Comparison of ENCODE assay signal across 8 mouse cellular contexts in the genomic region with DNA sequence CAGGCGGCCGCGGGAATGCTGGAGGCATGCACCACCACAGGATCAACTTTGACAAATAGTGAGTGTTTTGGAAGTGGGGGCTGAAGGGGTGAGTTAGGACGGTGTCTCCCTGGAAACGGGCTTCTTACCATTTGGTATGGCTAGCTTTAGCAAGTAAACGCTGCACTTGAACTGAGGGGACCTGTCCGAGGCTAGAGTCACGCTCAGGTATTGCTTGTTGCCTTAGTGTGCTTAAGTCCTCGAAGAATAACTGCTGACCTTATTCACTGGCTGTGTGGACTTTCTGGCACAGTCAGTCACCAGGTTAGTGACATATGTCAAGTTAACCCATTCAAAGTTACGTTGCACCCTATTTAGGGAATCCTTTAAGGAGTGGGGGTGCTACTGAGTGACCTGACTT. TPM values are rescaled to one million over a fixed set of nuclear protein-coding genes. Genes with fewer than 3 reads are reported as not detected.
A peak's percentile ranks its signal among the peaks of the same experiment; 100 is the strongest.
DNase-seq lines count a peak whose midpoint lies in the region; ATAC-seq and TF ChIP-seq lines count a peak whose summit lies in the region.

No protein-coding gene starts in this region.

- H3K4me3 ChIP-seq in kidney, embryonic 15.5 days (replicated peaks) = peak overlapping the region; percentile 93
- H3K4me3 ChIP-seq in hindbrain, embryonic 14.5 days (replicated peaks; ENCODE audit: low read length) = peak overlapping the region; percentile 72
- peak overlapping the region; percentile 94 for H3K4me3 ChIP-seq in midbrain, postnatal 0 days (ENCODE audit: low read depth, low read length)

- H3K4me2 ChIP-seq in kidney, embryonic 15.5 days = peak overlapping the region; percentile 89
- peak overlapping the region; percentile 95 for H3K4me2 ChIP-seq in hindbrain, embryonic 14.5 days (replicated peaks)
- peak overlapping the region; percentile 89 for H3K4me2 ChIP-seq in midbrain, postnatal 0 days (ENCODE audit: low read depth, low read length, poor library complexity, severe bottlenecking)

- peak overlapping the region; percentile 99 for H3K27ac ChIP-seq in kidney, embryonic 15.5 days
- H3K27ac ChIP-seq in hindbrain, embryonic 14.5 days = no peak overlapping the region
- 0 out of 2 replicates have a peak overlapping the region, but pooled peaks have one; percentile 91 for H3K27ac ChIP-seq in midbrain, postnatal 0 days (ENCODE audit: low read depth, low read length)

- WGBS in kidney, embryonic 15.5 days = under 1% methylated on average over 10 of the region's 10 CpGs
- 2% methylated on average over 10 of the region's 10 CpGs for WGBS in hindbrain, embryonic 14.5 days
- 4% methylated on average over 10 of the region's 10 CpGs for WGBS in midbrain, postnatal 0 days

- no peaks in the 10 kb centered on the region for H3K9me3 ChIP-seq in kidney, embryonic 15.5 days (replicated peaks)
- no peaks in the 10 kb centered on the region for H3K9me3 ChIP-seq in hindbrain, embryonic 14.5 days (ENCODE audit: control insufficient read depth, low read length)
- no peaks in the 10 kb centered on the region for H3K9me3 ChIP-seq in midbrain, postnatal 0 days (ENCODE audit: low read length)

- peak overlapping the region; percentile 100 for H3K9ac ChIP-seq in kidney, embryonic 15.5 days
- H3K9ac ChIP-seq in hindbrain, embryonic 14.5 days = peak overlapping the region; percentile 86
- H3K9ac ChIP-seq in midbrain, postnatal 0 days (replicated peaks; ENCODE audit: low read length, poor library complexity, severe bottlenecking) = peak overlapping the region; percentile 96

- no peak for ATAC-seq in kidney, embryonic 15.5 days (replicated peaks; ENCODE audit: low FRiP score)
- no peak for ATAC-seq in hindbrain, embryonic 14.5 days (ENCODE audit: low FRiP score)
- ATAC-seq in midbrain, postnatal 0 days (ENCODE audit: low FRiP score) = no peak

- DNase-seq in kidney, postnatal 25 days = no peak
- DNase-seq in R1 (ENCODE audit: low read depth, low spot score) = peak; percentile 32
- no peak for DNase-seq in hindbrain, embryonic 14.5 days (ENCODE audit: low spot score)
- no peak for DNase-seq in midbrain, postnatal 0 days (ENCODE audit: low spot score)
- no peak for DNase-seq in spleen, adult 18-20 months
- DNase-seq in gastrocnemius, postnatal 10 days = no peak
- DNase-seq in frontal cortex, postnatal 36 days (ENCODE audit: low spot score in 2 of 2) = no peak

- peaks cover 25% of the 10 kb centered on the region for H3K4me1 ChIP-seq in kidney, embryonic 15.5 days
- peaks cover 21% of the 10 kb centered on the region for H3K4me1 ChIP-seq in hindbrain, embryonic 14.5 days (replicated peaks; ENCODE audit: control insufficient read depth, insufficient read depth, low read length)
- H3K4me1 ChIP-seq in midbrain, postnatal 0 days (ENCODE audit: insufficient read depth, low read length) = 0 out of 2 replicates have a peak, but pooled peaks cover 7% of the 10 kb centered on the region

- H3K36me3 ChIP-seq in kidney, embryonic 15.5 days = peaks cover 49% of the 10 kb centered on the region
- H3K36me3 ChIP-seq in hindbrain, embryonic 14.5 days (replicated peaks; ENCODE audit: control insufficient read depth, insufficient read depth) = peaks cover 47% of the 10 kb centered on the region
- H3K36me3 ChIP-seq in midbrain, postnatal 0 days (ENCODE audit: insufficient read depth, low read length) = peaks cover 33% of the 10 kb centered on the region

- TF ChIP-seq CTCF in midbrain, postnatal 0 days (IDR thresholded peaks at IDR 0.05) = no peak

- H3K27me3 ChIP-seq in kidney, embryonic 15.5 days = no peaks in the 10 kb centered on the region
- no peaks in the 10 kb centered on the region for H3K27me3 ChIP-seq in hindbrain, embryonic 14.5 days (ENCODE audit: control insufficient read depth, insufficient read depth, low read length)
- no peaks in the 10 kb centered on the region for H3K27me3 ChIP-seq in midbrain, postnatal 0 days (ENCODE audit: insufficient read depth, low read length)

RNA-seq across cellular contexts. Expression of a gene that starts 1.0 kb away (rescaled TPM):
- polyA plus RNA-seq in kidney, embryonic 15.5 days (2015; fragmentation: Nextera tagmentation; extraction: Ambion mirVana) = 135 and 148 TPM in 2 replicates
- polyA plus RNA-seq in hindbrain, embryonic 14.5 days (2014; fragmentation: Nextera tagmentation; extraction: Ambion mirVana) = 81.9 and 91.4 TPM in 2 replicates
- total RNA-seq in midbrain, postnatal 0 days (2014; rRNA removed) = 407 and 426 TPM in 2 replicates
- polyA plus RNA-seq in midbrain, postnatal 0 days (2015; fragmentation: Nextera tagmentation; extraction: Ambion mirVana) = 84.7 and 92.9 TPM in 2 replicates
- total RNA-seq in gastrocnemius, postnatal 10 days (2021) = 100 to 1,000 TPM; 131 to 154 TPM

RNA-seq across cellular contexts. Expression of a gene that starts 12.0 kb away (rescaled TPM):
- 0.03 TPM in 1 of 2 replicates, not detected in the other for polyA plus RNA-seq in kidney, embryonic 15.5 days (2015; fragmentation: Nextera tagmentation; extraction: Ambion mirVana)
- 0.82 and 1.2 TPM in 2 replicates for polyA plus RNA-seq in hindbrain, embryonic 14.5 days (2014; fragmentation: Nextera tagmentation; extraction: Ambion mirVana)
- 9.1 and 10.1 TPM in 2 replicates for total RNA-seq in midbrain, postnatal 0 days (2014; rRNA removed)
- 1.4 and 1.9 TPM in 2 replicates for polyA plus RNA-seq in midbrain, postnatal 0 days (2015; fragmentation: Nextera tagmentation; extraction: Ambion mirVana)
- under 1 TPM; 0.19 to 0.41 TPM for total RNA-seq in gastrocnemius, postnatal 10 days (2021)
